Mouse (Mus musculus): ENCODE results near the gene Pla1a.

- TF ChIP-seq CTCF (IDR thresholded peaks at IDR 0.05; ENCODE audit: control insufficient read depth, insufficient read depth, insufficient replicate concordance, low read depth, low read length) (no peak), POLR2A (IDR thresholded peaks at IDR 0.05; ENCODE audit: control insufficient read depth, low read depth, low read length) (no peak)
Observed at GRCm38 (mm10) chr16:38451421-38452205, 18.7 kb upstream of the Pla1a start.
